Mouse (Mus musculus) olfactory bulb, adult 2 months (tissue): Measurements from ENCODE around the gene Ube2i.

Experiments
- CTCF ChIP-seq: fragments of 200-500 bp; IDR thresholded peaks from 2 replicates; pipeline ENCODE4 v1.5.1; 2012; ENCODE audit warnings: low read depth, mild to moderate bottlenecking, low read length, moderate library complexity; ENCODE audit not compliant: insufficient read depth
- POLR2A ChIP-seq: fragments of 200-500 bp; IDR thresholded peaks from 2 replicates; pipeline ENCODE4 v1.6.1; 2012; ENCODE audit warnings: mild to moderate bottlenecking, low read depth, low read length, moderate library complexity; ENCODE audit not compliant: insufficient read depth

DNA sequence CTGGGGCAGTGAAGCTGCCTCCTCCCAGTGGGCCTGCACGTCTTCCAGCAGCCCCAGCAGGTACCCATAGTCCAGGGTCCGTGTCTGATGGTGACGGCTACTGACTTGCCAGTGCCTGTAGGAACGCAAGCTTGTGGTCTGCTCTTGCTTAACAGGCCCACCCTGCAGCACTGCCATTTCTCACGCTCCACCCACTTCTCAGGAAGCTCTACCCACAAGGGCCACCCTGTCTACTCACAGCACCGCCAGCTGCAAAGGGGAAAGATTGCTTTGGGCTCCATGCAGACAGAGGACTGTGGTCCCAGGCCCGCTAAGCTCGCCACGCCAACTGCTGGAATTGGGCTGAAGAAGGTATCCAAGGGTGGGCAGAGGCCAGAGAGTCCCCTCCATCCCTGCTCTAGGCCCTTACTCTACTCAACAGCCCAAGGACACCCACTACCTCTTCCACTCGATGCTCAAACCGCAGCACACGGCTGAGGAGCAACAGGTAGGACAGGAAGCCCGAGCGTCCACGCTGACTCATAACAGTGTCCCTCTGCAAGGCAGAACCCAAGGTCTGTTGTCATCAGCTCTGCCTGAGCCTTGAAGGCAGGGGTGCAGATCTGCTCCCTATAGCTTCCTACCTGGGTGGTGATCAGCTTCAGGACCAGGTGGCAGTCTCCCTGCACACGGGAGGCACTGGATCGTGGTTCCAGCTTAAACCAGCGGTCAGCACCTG lies 26.2 kb downstream of the Ube2i start:
- TF ChIP-seq POLR2A = no peak
- TF ChIP-seq CTCF = no peak
